Mouse (Mus musculus): Measurements from ENCODE around the gene Traf3ip2. TPM values are rescaled to one million over a fixed set of nuclear protein-coding genes. Genes with fewer than 3 reads are reported as not detected.

The Traf3ip2 gene
- total RNA-seq, 2 experiments from 2014 or later: not detected

DNA sequence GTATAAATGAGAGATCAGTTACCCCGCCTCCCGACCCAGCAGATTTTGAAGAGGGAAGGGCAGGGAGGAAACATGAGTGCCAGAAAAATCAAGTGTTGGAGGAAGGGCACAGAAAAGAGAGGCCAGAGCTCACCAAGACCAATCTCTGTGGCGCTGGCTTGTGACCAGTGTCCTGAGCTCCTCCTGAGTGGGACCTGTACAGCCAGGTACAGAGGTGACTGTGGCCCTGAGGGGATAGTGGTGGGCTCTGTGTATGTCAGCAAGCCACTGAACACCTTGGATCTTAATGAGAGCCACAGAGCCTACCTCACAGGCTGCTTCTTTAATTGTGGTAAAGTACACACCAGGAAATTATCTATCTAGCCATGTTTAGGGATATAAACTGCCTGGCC lies 14.9 kb upstream of the Traf3ip2 start:
- ATAC-seq (replicated peaks; ENCODE audit: low FRiP score, poor library complexity, severe bottlenecking): no peak

DNA sequence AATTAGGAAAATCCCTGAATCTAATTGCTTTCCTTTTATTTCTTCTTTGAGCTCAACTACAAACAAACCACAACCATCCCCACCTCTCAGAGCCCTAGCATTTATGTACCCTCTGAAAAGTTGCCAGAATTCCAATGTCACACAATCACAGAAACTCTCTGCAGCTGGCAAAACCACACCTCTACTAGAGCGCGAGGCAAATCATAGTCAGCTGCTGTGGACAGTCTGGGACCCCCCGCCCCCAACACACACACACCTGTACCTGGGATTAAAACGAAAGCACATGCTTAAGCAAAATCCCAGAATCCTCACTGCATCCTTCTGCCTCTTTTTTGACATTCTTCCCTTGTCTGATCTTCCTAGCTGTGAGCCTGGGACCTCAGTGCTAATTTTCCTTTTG lies 13.1 kb upstream of the Traf3ip2 start:
- ATAC-seq (replicated peaks; ENCODE audit: low FRiP score, poor library complexity, severe bottlenecking): no peak

DNA sequence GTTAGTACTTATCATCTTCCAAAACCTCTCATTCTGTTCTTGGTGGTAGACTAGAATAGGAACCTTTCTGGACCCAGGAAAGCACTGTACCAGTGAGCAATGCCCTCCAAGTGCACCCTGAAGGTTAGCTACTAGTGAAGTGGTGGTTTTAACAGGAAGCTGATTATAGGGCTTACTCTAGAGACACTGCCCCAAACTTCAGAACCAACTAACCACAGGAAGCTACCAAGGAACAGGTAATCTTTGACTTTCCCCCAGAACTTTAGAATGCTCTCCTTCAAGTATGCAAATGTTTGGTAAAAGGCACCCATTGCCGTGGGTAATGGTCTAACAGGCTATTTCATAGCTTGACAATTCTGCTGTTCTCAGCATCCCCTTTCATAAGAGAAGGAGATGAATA lies 12.6 kb upstream of the Traf3ip2 start:
- ATAC-seq (replicated peaks; ENCODE audit: low FRiP score, poor library complexity, severe bottlenecking): no peak

DNA sequence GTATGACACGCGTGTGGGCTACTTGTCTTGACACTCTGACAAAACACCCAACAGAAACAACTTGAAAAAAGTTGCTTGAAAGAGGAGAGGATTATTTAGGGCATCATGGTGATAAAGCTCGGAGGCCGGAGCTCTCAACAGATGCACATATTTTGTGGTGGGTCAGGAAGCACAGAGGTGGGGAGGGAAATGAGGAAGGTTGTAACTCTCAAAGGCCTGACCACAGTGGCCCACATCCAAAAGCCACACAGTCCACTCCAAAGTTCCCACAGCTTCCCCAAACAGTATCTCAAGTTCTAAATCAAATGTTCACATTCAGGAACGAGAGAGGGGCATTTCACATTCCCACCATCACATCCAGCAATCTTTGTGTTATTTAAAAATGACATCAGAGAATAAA lies 11.7 kb upstream of the Traf3ip2 start:
- ATAC-seq (replicated peaks; ENCODE audit: low FRiP score, poor library complexity, severe bottlenecking): no peak

DNA sequence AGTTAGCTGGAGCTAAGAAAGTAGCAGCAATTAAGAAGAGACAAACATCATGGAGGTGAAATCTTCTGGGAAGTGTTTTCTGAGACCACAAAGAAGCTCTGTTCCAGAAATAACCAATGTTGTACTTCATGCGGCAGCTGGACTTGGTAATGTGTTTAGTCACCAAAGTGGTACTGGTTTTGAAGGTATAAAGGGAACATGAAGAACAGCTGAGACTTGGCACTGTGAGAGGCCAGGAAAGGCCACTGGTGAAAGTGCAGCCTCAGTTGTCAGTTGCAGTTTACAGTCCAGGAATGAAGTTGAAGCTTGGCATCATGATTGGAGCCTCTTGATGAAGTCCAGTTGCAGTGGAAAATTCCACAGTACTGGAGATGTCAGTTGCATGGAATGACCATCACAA lies 6.3 kb upstream of the Traf3ip2 start:
- no peak for ATAC-seq (replicated peaks; ENCODE audit: low FRiP score, poor library complexity, severe bottlenecking)

DNA sequence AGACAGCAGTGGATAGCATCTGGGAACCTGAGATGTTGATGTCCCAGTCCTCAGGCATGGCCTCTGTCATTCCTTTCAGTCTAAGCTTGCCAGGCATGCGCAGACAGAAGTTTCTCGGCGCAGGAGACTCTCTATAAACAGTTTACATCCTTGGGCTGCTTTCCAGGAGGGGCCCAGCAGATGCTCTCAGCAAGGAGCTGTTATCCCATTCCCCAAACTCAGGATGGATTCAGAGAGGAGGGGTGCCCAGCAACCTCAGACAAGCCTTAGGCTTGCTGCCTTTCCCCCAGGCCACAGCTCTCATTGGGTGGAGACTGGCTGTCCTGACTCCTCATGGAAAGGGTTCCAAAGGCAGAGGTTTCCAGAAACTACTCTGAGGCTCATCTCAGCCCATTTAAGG lies 1.5 kb upstream of the Traf3ip2 start:
- ATAC-seq (replicated peaks; ENCODE audit: low FRiP score, poor library complexity, severe bottlenecking): no peak

DNA sequence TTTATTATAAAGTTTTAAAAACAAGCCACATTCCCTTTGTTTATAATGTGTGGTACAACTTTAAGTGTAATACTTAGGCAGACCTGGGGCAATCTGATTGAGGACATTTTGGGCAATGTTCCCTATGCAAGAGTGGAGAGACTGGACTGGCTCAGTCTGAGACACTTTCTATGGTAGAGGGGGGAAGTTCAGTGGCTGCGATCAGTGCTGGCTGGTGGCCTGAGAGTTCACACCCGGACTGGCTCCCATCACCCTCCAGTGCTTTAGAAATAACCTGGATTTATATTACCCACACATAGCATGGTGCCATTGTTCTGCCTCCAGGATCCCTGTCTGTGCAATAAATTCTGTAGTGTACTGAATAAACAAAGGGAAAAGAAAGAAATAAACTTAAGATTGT lies 603 bp upstream of the Traf3ip2 start:
- ATAC-seq (replicated peaks; ENCODE audit: low FRiP score, poor library complexity, severe bottlenecking): no peak

DNA sequence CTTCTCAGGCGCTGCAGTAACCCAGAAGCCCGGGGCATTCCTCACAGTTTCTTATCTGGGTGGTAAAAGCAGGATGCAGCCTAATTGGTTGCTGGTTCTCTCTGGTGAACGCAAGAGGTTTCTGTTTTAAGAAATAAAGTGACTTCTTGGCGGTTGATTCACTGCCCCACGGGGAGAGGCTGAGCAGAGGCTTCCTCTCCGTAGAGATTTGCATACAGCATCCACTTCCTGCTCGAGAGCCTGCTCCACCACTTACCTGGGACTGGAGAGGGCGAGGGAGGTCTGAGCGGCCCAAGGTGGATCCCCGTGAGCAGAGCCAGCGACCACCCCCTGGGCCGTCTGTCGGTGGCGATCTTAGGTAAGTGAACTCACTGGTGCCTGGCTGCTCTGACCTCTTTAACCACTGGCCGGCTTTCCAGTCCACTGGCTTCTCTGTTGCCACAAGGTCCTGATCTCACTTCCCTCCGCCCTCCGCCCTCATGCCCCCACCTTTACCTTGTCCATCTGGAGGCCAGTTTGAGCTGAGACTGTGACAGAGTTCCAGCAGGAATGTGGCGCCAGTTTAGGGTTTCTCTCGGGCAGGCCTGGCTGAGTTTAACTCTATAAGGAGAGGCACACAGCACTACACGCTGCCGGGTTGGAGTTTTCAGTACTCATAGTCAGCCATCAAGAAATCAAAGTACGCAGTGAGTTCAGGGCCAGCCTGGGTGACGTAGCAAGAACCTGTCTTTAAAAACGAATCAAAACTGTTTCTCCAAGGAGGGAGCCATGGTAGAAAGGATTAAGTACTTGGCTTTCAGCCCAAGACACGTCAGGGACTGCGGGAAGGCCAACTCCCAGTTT lies 476 bp downstream of the Traf3ip2 start:
- ATAC-seq (replicated peaks; ENCODE audit: low FRiP score, poor library complexity, severe bottlenecking): no peak

DNA sequence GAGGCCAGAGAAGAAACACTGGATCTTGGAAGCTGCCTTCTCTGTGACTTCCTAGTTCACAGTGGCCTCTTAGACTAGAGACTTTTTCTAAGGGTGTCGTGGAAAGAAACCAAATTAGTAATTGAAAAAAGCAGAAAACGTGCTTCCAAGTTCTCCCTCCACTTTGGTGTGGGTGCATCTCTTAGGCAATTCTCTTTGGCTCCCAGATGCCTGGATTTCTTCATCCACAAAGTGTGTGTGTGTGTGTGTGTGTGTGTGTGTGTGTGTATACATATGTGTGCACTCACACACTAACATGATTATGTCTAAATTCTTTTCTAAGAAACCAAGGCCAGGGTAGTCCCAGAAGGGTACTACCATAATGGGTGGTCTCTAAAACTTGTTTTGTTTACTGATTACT lies 1.2 kb downstream of the Traf3ip2 start:
- ATAC-seq (replicated peaks; ENCODE audit: low FRiP score, poor library complexity, severe bottlenecking): no peak

DNA sequence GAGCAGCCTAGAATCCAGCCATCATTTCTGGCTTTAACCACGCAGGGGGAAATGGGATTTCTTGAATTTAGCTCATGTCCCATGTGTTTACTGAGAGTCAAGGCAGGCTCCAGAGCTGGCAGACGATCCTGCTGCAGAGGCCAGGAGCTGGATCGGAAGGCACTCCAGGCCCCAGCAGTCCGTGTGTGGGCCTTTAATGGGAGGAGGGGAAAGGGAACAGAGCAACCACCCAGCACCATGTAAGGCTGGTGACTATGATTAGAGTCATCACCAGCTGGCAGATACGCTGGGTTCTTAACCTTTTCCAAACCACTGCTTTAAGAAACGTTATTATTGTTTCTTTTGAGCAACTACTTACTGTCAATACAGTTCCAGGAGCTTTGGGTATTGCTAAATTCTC lies 1.9 kb downstream of the Traf3ip2 start:
- ATAC-seq (replicated peaks; ENCODE audit: low FRiP score, poor library complexity, severe bottlenecking): no peak

DNA sequence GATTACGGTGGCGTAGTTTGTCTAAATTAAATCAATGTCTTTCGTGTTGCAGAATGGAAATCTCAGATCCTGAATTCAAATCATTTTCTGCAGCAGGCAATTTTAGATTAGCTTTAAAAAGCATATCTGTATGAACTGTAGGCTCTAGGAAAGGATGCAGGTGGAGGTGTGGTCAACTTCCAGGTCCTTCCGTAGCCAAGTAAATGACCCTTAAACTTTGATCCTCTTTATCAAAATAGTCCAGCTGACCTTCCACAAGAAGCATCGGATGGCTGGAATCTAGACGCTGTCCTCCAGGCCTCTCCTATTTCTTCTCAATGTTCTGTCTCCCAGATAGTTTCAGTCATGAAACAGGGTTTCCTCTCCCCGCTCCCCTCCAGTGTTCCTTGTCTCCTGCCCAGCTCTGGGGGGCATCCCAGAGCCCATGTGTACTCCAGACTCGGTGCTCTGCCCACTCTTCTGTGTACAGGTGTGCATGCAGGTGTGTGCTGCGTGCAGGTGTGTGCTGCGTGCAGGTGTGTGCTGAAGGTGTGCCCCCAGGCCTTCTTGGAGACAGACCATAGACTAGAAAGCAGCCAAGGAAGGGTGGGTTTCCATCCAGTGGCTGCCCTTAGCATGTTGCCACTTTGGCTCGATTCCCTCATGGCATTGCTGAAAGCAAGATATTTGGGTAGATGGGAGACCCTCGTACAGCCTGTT lies 2.9 kb downstream of the Traf3ip2 start:
- ATAC-seq (replicated peaks; ENCODE audit: low FRiP score, poor library complexity, severe bottlenecking): no peak

DNA sequence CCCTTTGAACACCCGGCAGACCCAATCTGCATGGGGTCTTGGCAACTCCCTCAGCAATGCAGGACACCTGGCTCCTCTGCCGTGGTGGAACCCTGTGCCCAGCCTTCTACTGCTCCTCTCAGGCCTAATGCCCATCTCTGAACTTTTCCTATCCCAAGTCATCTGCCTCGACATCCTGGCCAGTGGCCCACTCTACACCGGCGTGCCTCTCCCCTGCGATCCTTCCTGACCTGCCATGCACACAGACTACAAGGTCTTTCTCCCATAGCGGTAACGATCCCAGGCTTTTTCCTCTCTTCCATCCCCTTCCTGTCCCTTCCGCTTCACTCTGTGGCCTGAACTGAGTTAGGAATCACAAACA lies 3.5 kb downstream of the Traf3ip2 start:
- no peak for ATAC-seq (replicated peaks; ENCODE audit: low FRiP score, poor library complexity, severe bottlenecking)

DNA sequence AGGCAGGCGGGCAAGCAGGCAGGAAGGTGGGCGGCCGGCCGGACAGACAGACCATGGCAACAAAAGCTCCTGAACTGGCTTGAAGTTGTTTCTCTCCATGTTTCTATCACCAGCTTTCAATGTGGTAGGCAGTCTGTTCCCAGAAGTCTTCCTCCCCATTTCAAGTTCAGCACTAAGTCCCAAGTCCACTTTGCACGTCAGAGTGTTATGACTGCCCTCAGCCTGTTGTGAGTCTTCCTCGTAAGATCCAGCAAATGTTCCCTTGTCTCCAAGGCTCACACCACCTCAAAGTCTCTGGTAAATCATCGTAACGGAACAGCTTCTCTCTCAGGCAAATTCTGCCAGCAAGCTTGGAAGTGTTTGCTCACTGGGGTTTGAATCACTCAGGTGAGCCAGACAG lies 3.9 kb downstream of the Traf3ip2 start:
- no peak for ATAC-seq (replicated peaks; ENCODE audit: low FRiP score, poor library complexity, severe bottlenecking)

DNA sequence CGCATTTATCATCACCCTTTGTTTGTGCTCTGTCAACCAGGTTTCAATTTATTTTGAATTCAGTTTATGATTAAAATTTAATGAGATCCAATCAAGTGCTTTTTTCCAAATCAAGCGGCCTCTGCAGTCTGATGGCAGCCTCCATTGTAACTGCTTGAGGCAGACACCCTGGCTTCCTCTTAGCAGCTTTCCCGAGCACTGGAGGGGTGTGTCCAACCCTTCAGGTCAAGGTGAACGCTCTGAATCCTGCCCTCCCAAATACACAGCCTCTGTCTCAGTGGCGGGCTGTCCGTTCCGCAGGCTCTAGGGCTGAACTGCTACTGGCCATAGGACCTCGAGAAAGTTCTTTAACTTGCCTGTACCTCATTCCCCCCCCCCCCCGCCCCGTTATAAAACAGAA lies 5.7 kb downstream of the Traf3ip2 start:
- ATAC-seq (replicated peaks; ENCODE audit: low FRiP score, poor library complexity, severe bottlenecking): no peak

DNA sequence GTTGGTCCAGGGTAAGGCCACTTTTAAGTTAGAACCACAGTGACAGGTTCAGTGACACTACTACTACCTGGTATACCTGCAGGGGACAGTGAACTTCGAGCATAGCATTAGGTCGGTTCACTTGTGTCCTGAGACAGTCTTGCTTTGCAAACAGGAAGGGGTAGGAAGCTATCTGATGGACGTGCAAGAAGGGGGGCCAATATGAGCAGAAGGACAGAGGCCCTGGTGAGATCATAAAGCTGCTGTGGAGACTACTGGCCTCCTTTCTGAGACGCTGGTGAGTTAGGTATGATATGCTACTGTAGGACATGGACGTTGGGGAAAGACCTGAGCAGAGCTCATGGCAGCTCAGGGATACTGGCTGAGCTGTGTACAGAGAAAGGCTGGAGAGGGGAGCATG lies 7.9 kb downstream of the Traf3ip2 start:
- no peak for ATAC-seq (replicated peaks; ENCODE audit: low FRiP score, poor library complexity, severe bottlenecking)

DNA sequence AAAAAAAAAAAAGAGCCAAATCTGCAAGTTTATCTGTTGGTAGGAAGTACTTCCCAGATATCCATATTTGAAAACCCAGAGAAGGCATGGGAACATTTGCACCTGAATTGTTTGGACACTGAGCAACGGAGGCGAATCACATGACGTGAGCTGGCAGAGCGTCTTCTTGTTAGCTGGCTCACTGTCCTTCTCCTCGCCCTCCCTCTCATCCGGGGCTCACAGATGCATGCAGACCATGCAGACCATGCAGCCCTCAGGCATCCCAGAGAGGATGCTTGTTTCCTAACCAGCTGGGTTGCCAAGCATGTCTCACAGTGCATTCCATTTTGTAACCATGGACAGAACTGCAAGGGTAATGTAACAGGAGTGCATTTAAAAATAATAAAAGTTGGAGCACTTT lies 11.1 kb downstream of the Traf3ip2 start:
- no peak for ATAC-seq (replicated peaks; ENCODE audit: low FRiP score, poor library complexity, severe bottlenecking)

DNA sequence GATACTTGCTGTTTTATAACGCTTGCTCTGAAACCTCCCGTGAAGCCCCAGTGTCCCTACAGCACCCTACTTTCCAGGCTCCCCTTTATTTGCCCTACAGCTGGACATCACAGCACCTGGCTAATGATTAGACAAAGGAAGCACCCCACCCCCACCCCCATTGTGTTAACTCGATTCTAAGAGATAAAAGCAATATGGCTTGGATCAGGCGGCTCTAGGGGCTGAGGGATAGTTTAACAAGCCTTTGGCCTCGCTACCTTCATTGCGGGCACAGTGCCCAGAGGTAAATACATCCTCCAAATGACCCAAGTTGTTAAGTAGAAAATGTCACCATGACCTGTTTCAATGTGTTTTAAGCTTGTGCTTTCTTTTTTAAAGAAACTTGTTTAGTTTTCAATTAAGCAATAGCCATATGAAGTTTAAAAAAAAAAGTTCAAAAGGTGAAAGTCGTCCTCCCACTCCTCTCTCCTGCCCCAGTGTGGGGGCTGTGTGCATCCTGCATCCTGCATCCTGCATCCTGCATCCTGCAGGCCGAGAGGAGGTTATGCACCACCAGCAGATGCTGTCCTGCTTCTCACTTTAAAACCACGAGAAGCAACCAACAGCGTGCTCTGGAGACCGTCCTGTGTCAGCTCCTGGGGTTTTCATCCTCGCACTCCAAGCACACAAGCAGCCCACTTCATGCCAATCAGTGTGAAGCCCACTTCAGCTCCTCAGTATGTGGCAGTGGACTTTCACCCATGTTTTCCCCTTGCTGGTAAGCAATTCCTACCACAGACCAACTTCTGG lies 12.3 kb downstream of the Traf3ip2 start:
- no peak for ATAC-seq (replicated peaks; ENCODE audit: low FRiP score, poor library complexity, severe bottlenecking)

DNA sequence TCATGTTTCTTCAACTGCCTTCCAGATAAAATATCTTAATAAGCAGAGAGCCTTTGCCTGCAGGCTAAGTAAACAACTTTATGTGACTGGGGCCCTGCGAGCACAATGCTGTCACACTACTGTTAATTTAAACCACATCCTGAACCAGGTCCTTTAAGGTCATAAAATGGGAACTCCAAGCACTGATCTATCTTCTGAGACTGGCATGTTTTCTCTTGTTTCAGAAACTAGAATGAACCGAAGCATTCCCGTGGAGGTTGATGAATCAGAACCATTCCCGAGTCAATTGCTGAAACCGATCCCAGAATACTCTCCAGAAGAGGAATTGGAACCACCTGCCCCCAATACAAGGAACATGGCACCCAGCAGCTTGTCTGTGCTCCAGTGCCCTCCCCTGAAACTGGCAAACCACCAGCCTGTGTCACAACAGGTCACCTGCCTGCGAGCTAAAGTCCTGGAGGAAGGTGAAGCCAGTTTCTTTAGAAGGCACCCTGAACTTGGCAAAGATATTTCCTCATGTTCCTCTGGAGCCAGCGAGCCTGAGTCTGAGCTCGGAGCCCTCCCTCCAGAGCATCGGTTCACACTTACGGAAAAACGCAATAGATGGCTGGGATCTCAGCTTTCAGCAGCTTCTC lies 13.0 kb downstream of the Traf3ip2 start:
- no peak for ATAC-seq (replicated peaks; ENCODE audit: low FRiP score, poor library complexity, severe bottlenecking)

DNA sequence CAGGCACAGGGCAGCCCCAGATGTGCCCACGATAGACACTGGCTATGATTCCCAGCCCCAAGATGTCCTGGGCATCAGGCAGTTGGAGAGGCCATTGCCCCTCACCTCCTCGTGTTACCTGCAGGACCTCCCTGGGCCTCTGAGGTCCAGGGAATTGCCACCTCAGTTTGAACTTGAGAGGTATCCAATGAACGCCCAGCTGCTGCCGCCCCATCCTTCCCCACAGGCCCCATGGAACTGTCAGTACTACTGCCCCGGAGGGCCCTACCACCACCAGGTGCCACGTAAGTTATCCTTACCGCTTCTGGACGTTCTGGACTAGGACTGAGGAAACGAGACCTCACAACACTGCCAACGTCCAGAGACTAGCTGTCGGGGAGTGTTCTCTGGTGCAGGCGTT lies 13.6 kb downstream of the Traf3ip2 start:
- ATAC-seq (replicated peaks; ENCODE audit: low FRiP score, poor library complexity, severe bottlenecking): no peak

DNA sequence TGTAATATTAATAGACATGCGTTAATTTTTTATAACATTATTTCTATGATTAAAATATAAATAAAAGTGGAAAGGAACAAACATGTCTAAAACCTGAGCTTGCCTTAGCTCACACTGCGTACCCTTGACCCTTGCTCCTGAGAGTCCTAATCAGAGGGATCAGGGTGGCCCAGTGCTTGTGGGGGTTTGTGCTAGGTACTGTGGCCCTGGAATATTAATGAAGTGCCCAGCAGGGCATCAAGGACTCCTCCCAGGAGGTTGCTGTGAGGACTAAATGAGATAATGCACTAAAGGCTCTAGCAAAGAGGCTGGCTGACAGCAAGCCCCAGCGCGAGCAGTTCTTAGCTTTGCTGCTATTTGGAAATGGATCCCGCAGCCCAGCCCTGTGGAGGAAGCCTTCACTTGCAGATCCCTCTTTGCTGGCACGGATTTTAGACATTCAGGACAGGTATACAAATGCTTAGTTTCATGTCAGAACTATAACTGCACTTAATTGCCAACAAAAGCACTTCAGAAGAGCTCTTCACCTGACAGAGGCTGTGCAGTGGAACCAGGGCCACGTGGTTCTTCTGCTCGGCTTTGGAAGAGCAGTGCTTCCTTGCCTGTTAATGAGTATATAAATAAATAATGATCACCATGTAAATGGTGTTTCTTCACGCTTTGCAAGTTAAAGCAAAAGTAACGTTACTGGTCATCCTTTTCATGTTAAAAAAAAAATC lies 16.2 kb downstream of the Traf3ip2 start:
- no peak for ATAC-seq (replicated peaks; ENCODE audit: low FRiP score, poor library complexity, severe bottlenecking)
